Mouse (Mus musculus): ENCODE results near the gene Limch1. TPM values are rescaled to one million over a fixed set of nuclear protein-coding genes. Genes with fewer than 3 reads are reported as not detected.
A peak's percentile ranks its signal among the peaks of the same experiment; 100 is the strongest.

Gene Limch1
- polyA plus RNA-seq, 1 experiment from 2014 or later: 28.3 TPM

DNA sequence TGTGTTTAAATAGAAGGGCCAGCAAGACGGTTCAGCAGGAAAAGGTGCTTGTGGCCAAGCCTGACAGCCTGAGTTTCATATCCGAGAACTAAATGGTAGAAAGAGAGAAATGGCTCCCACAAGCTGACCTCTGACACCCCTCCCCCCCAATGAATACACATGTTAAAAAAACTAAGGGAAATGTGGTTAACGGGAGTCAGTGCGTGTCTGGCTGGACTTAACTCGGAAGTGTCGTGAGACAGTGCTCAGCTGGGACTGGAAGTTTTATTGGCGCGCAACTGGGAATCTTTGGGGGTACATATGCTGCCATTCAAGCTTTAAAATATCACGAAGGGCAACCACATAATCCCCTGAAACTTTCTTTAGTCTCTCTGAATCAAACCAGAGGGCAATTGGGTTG is 23.0 kb upstream of the Limch1 start:
- Histone ChIP-seq H3K4me1 (peaks cover 43% of the 10 kb centered on the region), H3K27ac (peak overlapping the region; percentile 44; the same call in 1 of the 2 replicates), H3K36me3 (replicated peaks) (no peaks in the 10 kb centered on the region), H3K9me3 (no peaks in the 10 kb centered on the region), H3K27me3 (ENCODE audit: poor library complexity, severe bottlenecking) (0 out of 2 replicates have a peak, but pooled peaks cover 2% of the 10 kb centered on the region), H3K4me3 (no peak overlapping the region)
- WGBS: 75% methylated on average over 9 of the region's 9 CpGs
- DNase-seq (ENCODE audit: extremely low spot score, low spot score): no peak

GRCm38 (mm10) chr5:66723037-66723436 is 22.6 kb upstream of the Limch1 start:
- no peaks in the 10 kb centered on the region for H3K9me3 ChIP-seq
- WGBS: 74% methylated on average over 4 of the region's 4 CpGs
- peaks cover 38% of the 10 kb centered on the region for H3K4me1 ChIP-seq
- no peak for DNase-seq (ENCODE audit: extremely low spot score, low spot score)
- H3K27ac ChIP-seq: peak overlapping the region; percentile 44; the same call in 1 of the 2 replicates
- no peak overlapping the region for H3K4me3 ChIP-seq
- 0 out of 2 replicates have a peak, but pooled peaks cover 2% of the 10 kb centered on the region for H3K27me3 ChIP-seq (ENCODE audit: poor library complexity, severe bottlenecking)
- H3K36me3 ChIP-seq (replicated peaks): no peaks in the 10 kb centered on the region

DNA sequence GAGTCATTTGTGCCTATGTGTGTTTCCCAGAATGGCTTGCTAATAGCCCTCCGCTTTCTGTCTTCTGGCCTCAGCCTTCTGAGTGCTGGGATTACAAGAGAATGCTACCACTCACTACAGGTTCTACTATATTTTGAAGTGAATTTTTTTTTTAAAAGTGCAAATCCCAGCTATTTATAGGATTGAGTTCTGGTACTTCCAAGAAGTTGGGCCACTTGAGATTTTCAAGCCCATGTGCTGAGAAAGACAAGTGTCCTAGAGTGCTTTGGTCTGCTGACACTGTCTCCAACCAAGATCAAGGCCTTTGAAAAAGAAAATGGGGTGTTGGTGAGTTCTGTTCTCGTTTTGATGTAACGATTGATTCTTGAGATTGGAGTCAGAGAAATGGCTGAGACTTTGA is 22.0 kb upstream of the Limch1 start:
- H3K4me1 ChIP-seq: peaks cover 32% of the 10 kb centered on the region
- H3K9me3 ChIP-seq: no peaks in the 10 kb centered on the region
- no peak for DNase-seq (ENCODE audit: extremely low spot score, low spot score)
- H3K27ac ChIP-seq: no peak overlapping the region
- 0 out of 2 replicates have a peak, but pooled peaks cover 2% of the 10 kb centered on the region for H3K27me3 ChIP-seq (ENCODE audit: poor library complexity, severe bottlenecking)
- H3K36me3 ChIP-seq (replicated peaks): no peaks in the 10 kb centered on the region
- H3K4me3 ChIP-seq: no peak overlapping the region
- 94% methylated on average over 3 of the region's 3 CpGs for WGBS

DNA sequence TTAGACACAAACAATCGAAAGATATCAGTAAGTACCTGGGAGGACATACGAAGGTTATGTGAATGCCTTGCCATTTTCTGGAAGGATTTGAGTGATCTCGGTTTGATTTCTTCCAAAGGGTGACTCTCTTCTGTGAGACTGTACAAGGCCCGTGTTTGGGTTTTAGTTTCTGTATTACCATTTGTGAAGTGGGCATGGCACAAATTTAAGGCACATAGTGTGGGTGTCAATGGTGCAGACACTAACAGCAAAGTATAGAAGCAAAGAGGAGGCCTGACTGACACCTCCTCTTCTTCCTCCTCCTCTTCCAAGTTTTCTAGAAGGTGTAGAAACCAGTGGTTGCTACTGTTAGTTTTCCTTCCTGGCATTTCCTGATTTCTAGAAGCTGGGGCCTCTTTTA is 16.3 kb upstream of the Limch1 start:
- H3K4me1 ChIP-seq: peaks cover 15% of the 10 kb centered on the region
- H3K9me3 ChIP-seq: no peaks in the 10 kb centered on the region
- no peaks in the 10 kb centered on the region for H3K36me3 ChIP-seq (replicated peaks)
- no peak overlapping the region for H3K27ac ChIP-seq
- WGBS: 93% methylated on average over 4 of the region's 4 CpGs
- H3K27me3 ChIP-seq (ENCODE audit: poor library complexity, severe bottlenecking): no peaks in the 10 kb centered on the region
- no peak for DNase-seq (ENCODE audit: extremely low spot score, low spot score)
- no peak overlapping the region for H3K4me3 ChIP-seq

GRCm38 (mm10) chr5:66730621-66731301 is 14.9 kb upstream of the Limch1 start:
- Histone ChIP-seq H3K36me3 (replicated peaks) (no peaks in the 10 kb centered on the region), H3K27ac (peak overlapping the region; percentile 69), H3K4me1 (peaks cover 15% of the 10 kb centered on the region), H3K27me3 (ENCODE audit: poor library complexity, severe bottlenecking) (no peaks in the 10 kb centered on the region), H3K4me3 (no peak overlapping the region), H3K9me3 (no peaks in the 10 kb centered on the region)
- WGBS: 44% methylated on average over 11 of the region's 11 CpGs
- peak; percentile 37 for DNase-seq (ENCODE audit: extremely low spot score, low spot score)

GRCm38 (mm10) chr5:66731302-66731697 is 14.3 kb upstream of the Limch1 start:
- Histone ChIP-seq H3K36me3 (replicated peaks) (no peaks in the 10 kb centered on the region), H3K4me1 (peaks cover 15% of the 10 kb centered on the region), H3K4me3 (no peak overlapping the region), H3K9me3 (no peaks in the 10 kb centered on the region), H3K27me3 (ENCODE audit: poor library complexity, severe bottlenecking) (no peaks in the 10 kb centered on the region), H3K27ac (peak overlapping the region; percentile 2; the same call in 1 of the 2 replicates)
- no peak for DNase-seq (ENCODE audit: extremely low spot score, low spot score)
- 90% methylated on average over 1 of the region's 1 CpGs for WGBS

GRCm38 (mm10) chr5:66733556-66733955 is 12.1 kb upstream of the Limch1 start:
- peaks cover 15% of the 10 kb centered on the region for H3K4me1 ChIP-seq
- 96% methylated on average over 1 of the region's 1 CpGs for WGBS
- no peaks in the 10 kb centered on the region for H3K9me3 ChIP-seq
- H3K4me3 ChIP-seq: no peak overlapping the region
- no peaks in the 10 kb centered on the region for H3K36me3 ChIP-seq (replicated peaks)
- H3K27ac ChIP-seq: no peak overlapping the region
- no peaks in the 10 kb centered on the region for H3K27me3 ChIP-seq (ENCODE audit: poor library complexity, severe bottlenecking)
- DNase-seq (ENCODE audit: extremely low spot score, low spot score): no peak

- Histone ChIP-seq H3K36me3 (replicated peaks) (no peaks in the 10 kb centered on the region), H3K4me1 (no peaks in the 10 kb centered on the region), H3K9me3 (no peaks in the 10 kb centered on the region), H3K27ac (no peak overlapping the region), H3K27me3 (ENCODE audit: poor library complexity, severe bottlenecking) (peaks cover 15% of the 10 kb centered on the region), H3K4me3 (no peak overlapping the region)
- WGBS: 98% methylated on average over 3 of the region's 3 CpGs
- DNase-seq (ENCODE audit: extremely low spot score, low spot score): no peak
Measured at GRCm38 (mm10) chr5:66739376-66739775, 6.3 kb upstream of the Limch1 start.

DNA sequence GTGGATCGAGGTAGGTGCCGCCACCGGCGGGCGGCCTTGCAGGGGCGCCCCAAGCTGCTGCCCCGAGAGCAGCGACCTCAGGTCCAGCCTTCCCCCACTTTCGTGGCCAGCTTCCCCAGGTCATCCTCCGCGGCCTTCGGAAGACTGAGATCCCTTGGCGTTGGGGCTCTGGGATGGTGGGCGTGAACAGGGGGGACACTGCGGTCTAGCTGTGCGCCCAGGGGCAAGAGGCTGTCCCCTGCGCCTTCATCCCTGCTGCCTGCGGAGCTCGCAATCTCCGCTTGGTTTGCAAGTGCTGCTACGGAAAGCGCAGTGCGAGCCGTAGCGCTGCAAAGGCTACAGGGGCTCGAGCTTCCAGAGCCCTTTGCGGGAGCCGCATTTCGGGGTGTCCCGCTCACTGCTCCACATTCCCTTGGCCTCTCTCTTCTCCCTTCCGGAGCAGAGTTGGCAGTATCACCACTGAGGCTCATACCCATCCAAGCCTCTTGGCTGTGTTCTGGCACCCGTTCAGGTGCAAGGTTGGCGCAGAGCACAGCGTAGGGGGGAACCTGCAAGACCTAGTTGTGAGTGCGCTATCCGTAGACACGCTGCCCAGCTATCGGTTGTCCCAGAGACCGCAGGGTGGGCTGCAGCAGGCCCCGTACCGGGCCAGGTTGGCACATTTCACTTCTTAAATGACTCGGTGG is 512 bp downstream of the Limch1 start:
- Histone ChIP-seq H3K4me3 (peak overlapping the region; percentile 78), H3K36me3 (replicated peaks) (no peaks in the 10 kb centered on the region), H3K9me3 (no peaks in the 10 kb centered on the region; the same call in 1 of the 2 replicates), H3K27ac (peak overlapping the region; percentile 85), H3K4me1 (peaks cover 39% of the 10 kb centered on the region), H3K27me3 (ENCODE audit: poor library complexity, severe bottlenecking) (peaks cover 63% of the 10 kb centered on the region)
- peak; percentile 51 for DNase-seq (ENCODE audit: extremely low spot score, low spot score)
- WGBS: under 1% methylated on average over 42 of the region's 42 CpGs

- Histone ChIP-seq H3K27me3 (ENCODE audit: poor library complexity, severe bottlenecking) (peaks cover 63% of the 10 kb centered on the region), H3K4me3 (peak overlapping the region; percentile 78), H3K9me3 (no peaks in the 10 kb centered on the region; the same call in 1 of the 2 replicates), H3K27ac (0 out of 2 replicates have a peak overlapping the region, but pooled peaks have one; percentile 85), H3K36me3 (replicated peaks) (no peaks in the 10 kb centered on the region), H3K4me1 (peaks cover 44% of the 10 kb centered on the region)
- WGBS: 2% methylated on average over 11 of the region's 11 CpGs
- peak; percentile 21 for DNase-seq (ENCODE audit: extremely low spot score, low spot score)
Measured at GRCm38 (mm10) chr5:66746761-66747160, 1.1 kb downstream of the Limch1 start.

- 5% methylated on average over 10 of the region's 10 CpGs for whole genome bisulfite sequencing
- H3K27ac ChIP-seq: peak overlapping the region; percentile 1; the same call in 1 of the 2 replicates
- H3K4me3 ChIP-seq: peak overlapping the region; percentile 1; the same call in 1 of the 2 replicates
- DNase-seq (ENCODE audit: extremely low spot score, low spot score): peak; percentile 23
- H3K36me3 ChIP-seq (replicated peaks): no peaks in the 10 kb centered on the region
- no peaks in the 10 kb centered on the region; the same call in 1 of the 2 replicates for H3K9me3 ChIP-seq
- H3K27me3 ChIP-seq (ENCODE audit: poor library complexity, severe bottlenecking): peaks cover 61% of the 10 kb centered on the region
- H3K4me1 ChIP-seq: peaks cover 44% of the 10 kb centered on the region
Measured at GRCm38 (mm10) chr5:66747761-66748430, 2.3 kb downstream of the Limch1 start.

DNA sequence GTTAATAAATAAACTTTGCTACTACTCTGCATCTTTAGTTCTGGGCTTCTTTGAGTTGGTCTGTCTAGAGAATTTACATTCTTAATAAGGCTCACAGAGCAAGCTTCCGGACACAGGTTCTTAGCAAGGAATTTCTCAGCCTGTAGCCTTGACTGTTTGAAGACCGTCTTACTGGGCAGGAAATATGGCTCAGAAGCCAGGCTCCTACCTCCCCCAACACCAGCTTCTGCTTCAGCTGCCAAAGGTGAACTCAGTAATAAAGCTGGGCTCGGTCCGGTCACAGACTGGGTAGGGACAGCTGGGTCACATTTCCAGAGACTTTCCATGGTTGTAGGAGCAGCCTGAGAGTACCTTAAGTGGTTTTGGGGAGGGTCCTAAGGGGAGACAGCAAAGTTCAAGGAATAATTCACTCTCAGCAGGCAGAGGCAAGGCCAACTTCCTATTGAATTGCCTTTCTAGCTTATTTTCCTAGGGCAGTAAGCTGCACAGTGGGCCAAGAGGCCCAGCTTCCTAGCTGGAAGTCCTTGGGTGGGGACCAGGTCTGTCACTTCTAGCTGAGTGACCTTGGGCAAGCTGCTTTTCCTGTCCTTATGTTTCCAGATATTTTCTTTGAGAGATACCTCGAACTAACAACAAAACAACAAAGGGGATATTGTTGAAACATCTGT is 3.0 kb downstream of the Limch1 start:
- H3K9me3 ChIP-seq: no peaks in the 10 kb centered on the region; the same call in 1 of the 2 replicates
- H3K27ac ChIP-seq: peak overlapping the region; percentile 60; the same call in 1 of the 2 replicates
- H3K4me3 ChIP-seq: no peak overlapping the region; the same call in 1 of the 2 replicates
- peaks cover 44% of the 10 kb centered on the region for H3K4me1 ChIP-seq
- WGBS: 29% methylated on average over 5 of the region's 5 CpGs
- H3K27me3 ChIP-seq (ENCODE audit: poor library complexity, severe bottlenecking): peaks cover 56% of the 10 kb centered on the region
- no peak for DNase-seq (ENCODE audit: extremely low spot score, low spot score)
- H3K36me3 ChIP-seq (replicated peaks): no peaks in the 10 kb centered on the region
